Mouse (Mus musculus): ENCODE measurements around the gene Celf5. TPM values are rescaled to one million over a fixed set of nuclear protein-coding genes. Genes with fewer than 3 reads are reported as not detected.

The Celf5 gene
- polyA plus RNA-seq, 1 experiment = 57.3 TPM

DNA sequence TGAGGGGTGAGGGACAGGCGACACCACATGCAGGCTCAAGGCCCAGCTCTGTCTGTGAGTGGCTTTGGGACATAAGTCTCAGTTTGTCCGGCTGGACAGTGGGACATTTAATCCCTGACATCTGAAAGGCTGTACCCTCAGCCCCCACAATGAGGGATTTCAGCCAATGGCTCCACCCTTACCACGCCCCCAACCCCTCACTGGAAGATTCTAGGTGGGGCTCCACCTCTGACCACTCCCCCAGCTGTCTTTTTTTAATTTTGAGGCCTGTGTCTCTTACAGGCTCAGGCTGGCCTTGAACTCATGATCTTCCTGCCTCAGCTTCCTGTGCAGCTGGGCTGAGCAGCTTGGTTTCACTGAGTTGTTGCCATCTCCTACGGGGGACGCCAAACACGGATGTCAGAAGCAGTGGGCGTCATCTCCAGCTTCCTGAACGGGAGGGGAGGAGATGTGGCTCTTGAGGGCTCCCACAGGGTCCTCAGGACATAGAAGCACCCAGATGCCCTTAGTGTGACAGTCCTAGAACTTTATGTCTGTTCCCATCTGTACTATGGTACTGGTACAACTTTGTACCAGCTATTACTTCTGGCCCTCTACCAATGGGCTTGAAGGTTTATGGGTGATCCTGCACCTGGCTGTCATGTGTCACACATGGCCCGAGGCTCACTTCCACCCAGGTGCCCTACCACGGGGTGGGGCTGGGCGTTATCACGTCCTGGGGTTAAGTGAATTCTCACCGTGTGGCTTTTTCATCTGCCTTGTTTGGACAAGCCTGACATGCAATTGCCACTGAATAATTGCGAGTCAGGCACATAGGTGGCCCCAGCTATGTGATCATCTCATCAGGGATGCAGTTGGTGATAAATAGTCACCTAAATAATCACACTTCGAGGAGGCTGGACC, 47.9 kb downstream of the Celf5 start:
- 30% methylated on average over 15 of the region's 15 CpGs for WGBS
- peak; percentile 33 to 40 for DNase-seq

DNA sequence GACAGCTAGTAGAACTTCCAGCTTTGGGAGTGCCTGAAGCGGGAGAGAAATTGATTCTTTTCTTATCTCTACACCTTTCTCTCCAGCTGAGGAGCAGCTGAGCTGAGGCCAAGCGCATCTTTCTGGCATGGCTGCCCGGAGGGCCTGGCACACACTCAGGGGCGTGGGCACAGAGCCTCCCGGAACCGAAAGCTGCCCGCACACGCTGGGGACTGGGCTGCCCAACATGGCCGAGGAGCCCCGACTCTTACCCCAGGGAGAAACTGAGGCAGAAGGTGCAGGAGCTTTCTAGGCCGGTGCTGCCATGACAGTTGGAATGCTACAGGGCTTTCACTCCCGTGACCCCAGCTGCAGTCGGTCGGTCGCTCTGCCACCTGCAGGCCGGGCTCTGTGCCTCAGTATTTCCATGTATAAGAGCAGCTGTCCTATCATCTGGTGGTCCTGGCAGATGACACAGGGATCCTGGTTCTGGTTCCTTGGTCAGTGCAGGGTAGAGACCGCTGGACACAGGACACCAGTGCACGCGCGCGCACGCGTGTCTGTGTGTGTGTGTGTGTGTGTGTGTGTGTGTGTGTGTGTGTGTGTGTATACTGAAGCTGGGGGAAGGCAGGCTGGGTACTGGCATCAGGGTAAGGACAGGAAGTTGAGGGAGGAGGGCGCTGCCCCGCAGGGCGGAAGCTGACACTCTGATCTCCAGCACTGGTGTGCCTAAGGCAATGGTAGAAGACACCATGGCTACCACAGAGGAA, 48.8 kb downstream of the Celf5 start:
- 18% methylated on average over 26 of the region's 26 CpGs for WGBS
- peak overlapping the region; percentile 8; the same call in 1 of the 2 replicates for H3K27ac ChIP-seq (ENCODE audit: insufficient read depth, low read length)

More for the DNA sequence above, 47.9 kb downstream of the Celf5 start:
- TF ChIP-seq POLR2A (IDR thresholded peaks at IDR 0.05; ENCODE audit: borderline replicate concordance, insufficient read depth, low read length) (no peak), CTCF (IDR thresholded peaks at IDR 0.05; ENCODE audit: borderline replicate concordance, insufficient read depth, low read depth, low read length) (no peak)
- H3K27me3 ChIP-seq (ENCODE audit: control insufficient read depth, insufficient read depth, low read length) = no peaks in the 10 kb centered on the region
- peak overlapping the region; percentile 54 for H3K27ac ChIP-seq (ENCODE audit: insufficient read depth, low read length)
- peaks cover 41% of the 10 kb centered on the region for H3K4me1 ChIP-seq (ENCODE audit: control insufficient read depth, insufficient read depth, low read length)
- H3K4me3 ChIP-seq (replicated peaks; ENCODE audit: insufficient read depth, low read depth, low read length) = no peak overlapping the region

DNA sequence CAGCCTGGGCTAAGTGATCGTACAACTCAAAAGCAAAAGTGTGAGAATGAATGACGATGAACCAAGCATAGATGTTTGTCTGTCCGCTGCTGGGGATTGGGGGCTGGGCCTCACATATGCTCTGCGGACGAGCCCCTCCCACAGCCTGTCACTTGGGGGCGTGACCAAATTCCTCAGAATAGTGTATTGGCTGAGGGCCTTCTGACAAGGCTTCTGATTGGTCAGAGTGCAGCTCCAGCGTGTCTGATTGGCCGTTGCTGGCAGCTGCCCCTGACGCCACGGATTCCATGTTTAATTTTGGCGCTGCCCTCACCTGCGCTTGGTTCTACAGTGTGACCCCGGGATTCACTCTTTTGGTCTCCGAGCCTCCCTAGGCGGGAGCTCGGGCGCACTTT, 49.6 kb downstream of the Celf5 start:
- Histone ChIP-seq H3K27ac (ENCODE audit: insufficient read depth, low read length) (peak overlapping the region; percentile 74), H3K27me3 (ENCODE audit: control insufficient read depth, insufficient read depth, low read length) (no peaks in the 10 kb centered on the region), H3K4me3 (replicated peaks; ENCODE audit: insufficient read depth, low read depth, low read length) (peak overlapping the region; percentile 53), H3K4me1 (ENCODE audit: control insufficient read depth, insufficient read depth, low read length) (peaks cover 52% of the 10 kb centered on the region)
- under 1% methylated on average over 17 of the region's 17 CpGs for WGBS
- DNase-seq = peak; percentile 93 to 98
- TF ChIP-seq POLR2A (IDR thresholded peaks at IDR 0.05; ENCODE audit: borderline replicate concordance, insufficient read depth, low read length) (peak; percentile 32; the same call in 1 of the 2 replicates), CTCF (IDR thresholded peaks at IDR 0.05; ENCODE audit: borderline replicate concordance, insufficient read depth, low read depth, low read length) (no peak)

More for the DNA sequence above, 48.8 kb downstream of the Celf5 start:
- TF ChIP-seq POLR2A (IDR thresholded peaks at IDR 0.05; ENCODE audit: borderline replicate concordance, insufficient read depth, low read length) = no peak
- TF ChIP-seq CTCF (IDR thresholded peaks at IDR 0.05; ENCODE audit: borderline replicate concordance, insufficient read depth, low read depth, low read length) = no peak
- peak; percentile 52 to 56 for DNase-seq
- Histone ChIP-seq H3K4me3 (replicated peaks; ENCODE audit: insufficient read depth, low read depth, low read length) (peak overlapping the region; percentile 3), H3K4me1 (ENCODE audit: control insufficient read depth, insufficient read depth, low read length) (peaks cover 45% of the 10 kb centered on the region), H3K27me3 (ENCODE audit: control insufficient read depth, insufficient read depth, low read length) (no peaks in the 10 kb centered on the region)

DNA sequence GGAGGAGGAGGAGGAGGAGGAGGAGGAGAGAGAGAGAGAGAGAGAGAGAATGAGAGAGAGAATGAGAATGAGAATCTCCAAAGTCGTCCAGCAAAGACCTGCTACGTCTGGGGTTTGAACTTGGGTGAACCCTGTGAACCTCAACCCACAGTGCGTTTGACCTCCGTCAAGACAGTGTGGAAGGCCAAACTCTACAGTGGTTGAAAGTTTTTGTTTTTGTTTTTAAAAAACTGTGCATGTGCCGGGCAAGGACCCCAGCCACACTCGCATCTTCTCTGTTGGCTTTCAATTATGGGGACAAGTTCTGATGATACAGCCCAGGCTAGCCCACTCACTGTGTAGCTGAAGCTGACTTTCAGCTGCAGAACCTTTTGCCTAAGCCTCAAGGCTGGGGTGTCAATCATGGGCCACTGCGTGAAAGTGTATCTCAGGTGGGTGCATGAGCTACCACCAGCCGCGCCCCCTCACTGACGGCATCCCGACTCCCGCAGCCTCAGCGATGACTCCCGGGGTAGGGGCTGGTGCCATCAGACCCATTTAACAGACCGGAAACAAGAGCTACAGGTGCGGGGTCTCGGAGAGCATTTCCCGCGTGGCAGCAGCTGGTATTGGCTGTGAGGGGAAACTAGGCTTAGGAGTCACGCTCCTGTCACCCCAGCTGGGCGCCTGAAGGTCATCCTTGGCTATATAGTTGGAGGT, 50.2 kb downstream of the Celf5 start:
- Histone ChIP-seq H3K27ac (ENCODE audit: insufficient read depth, low read length) (peak overlapping the region; percentile 16; the same call in 1 of the 2 replicates), H3K27me3 (ENCODE audit: control insufficient read depth, insufficient read depth, low read length) (no peaks in the 10 kb centered on the region), H3K4me3 (replicated peaks; ENCODE audit: insufficient read depth, low read depth, low read length) (peak overlapping the region; percentile 53), H3K4me1 (ENCODE audit: control insufficient read depth, insufficient read depth, low read length) (peaks cover 55% of the 10 kb centered on the region)
- WGBS = 42% methylated on average over 21 of the region's 21 CpGs
- DNase-seq = no peak
- TF ChIP-seq POLR2A (IDR thresholded peaks at IDR 0.05; ENCODE audit: borderline replicate concordance, insufficient read depth, low read length) = no peak
- no peak for TF ChIP-seq CTCF (IDR thresholded peaks at IDR 0.05; ENCODE audit: borderline replicate concordance, insufficient read depth, low read depth, low read length)

DNA sequence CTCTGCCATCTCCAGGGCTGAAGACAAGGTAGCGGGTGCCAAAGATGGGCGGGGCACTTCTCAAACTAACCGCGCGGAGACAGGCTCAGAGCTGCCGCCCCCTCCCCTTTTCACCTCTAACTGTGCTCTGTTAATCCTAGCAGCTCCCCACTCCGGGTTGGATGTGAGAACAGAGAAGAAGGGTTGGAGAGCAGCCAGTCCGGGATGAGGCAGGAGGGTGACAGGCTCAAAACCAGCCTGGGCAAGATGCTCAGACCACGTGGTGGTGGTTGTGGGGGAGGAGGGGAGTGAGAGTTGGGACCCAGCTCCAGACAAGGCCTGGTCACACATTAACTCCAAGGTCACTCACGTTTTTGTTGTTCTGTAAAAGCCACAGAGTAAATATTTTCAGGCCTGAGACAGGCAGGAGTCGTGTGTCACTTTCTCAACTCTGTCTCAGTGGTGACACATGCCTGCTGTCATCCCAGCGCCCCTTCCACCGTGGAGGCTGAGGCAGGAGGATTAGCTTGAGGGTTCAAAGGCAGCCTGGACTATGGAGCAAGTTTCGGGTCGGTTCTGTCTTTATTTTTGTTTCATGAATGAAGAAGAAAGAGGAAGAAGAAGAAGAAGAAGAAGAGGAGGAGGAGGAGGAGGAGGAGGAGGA, 50.9 kb downstream of the Celf5 start:
- peak overlapping the region; percentile 83 for H3K4me3 ChIP-seq (replicated peaks; ENCODE audit: insufficient read depth, low read depth, low read length)
- 17% methylated on average over 15 of the region's 15 CpGs for WGBS
- no peaks in the 10 kb centered on the region for H3K27me3 ChIP-seq (ENCODE audit: control insufficient read depth, insufficient read depth, low read length)
- H3K27ac ChIP-seq (ENCODE audit: insufficient read depth, low read length) = peak overlapping the region; percentile 72
- DNase-seq = peak in 1 of 2 experiments; percentile 70
- H3K4me1 ChIP-seq (ENCODE audit: control insufficient read depth, insufficient read depth, low read length) = peaks cover 57% of the 10 kb centered on the region
- no peak for TF ChIP-seq POLR2A (IDR thresholded peaks at IDR 0.05; ENCODE audit: borderline replicate concordance, insufficient read depth, low read length)
- no peak for TF ChIP-seq CTCF (IDR thresholded peaks at IDR 0.05; ENCODE audit: borderline replicate concordance, insufficient read depth, low read depth, low read length)

DNA sequence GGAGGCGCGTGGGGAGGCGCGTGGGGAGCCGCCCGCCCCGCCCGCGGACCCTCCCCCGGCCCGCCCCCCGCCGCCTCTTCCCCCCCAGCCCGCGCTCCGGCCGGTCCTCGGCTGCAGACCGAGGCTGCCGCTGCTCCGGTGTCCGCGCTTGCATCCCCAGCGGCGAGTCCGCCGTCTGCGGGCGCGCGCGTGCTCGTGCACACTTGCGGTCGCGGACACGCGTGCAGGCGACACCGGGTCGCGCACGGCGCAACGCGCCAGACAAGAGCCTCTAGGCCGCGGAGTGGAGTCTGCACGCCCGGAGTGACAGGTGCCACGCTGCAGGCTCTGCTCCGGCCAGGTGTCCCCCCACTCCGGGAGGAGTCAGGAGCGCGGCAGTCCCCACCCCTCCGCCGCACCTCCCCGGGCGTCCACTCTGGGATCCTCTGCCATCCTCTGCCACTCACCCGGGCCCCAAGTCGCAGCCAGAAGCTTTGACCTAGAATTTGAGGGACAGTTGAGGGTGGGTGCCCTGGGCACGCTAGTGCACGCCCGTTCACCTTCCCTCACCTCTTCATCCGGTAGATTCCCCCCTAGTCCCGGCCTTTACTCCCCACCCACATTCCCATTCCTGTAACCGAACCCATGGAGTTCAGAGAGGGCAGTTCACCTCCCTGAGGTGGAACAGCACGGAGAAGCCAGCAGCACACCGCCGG, 51.5 kb downstream of the Celf5 start:
- peak; percentile 89 to 90 for DNase-seq
- TF ChIP-seq POLR2A (IDR thresholded peaks at IDR 0.05; ENCODE audit: borderline replicate concordance, insufficient read depth, low read length) (peak; percentile 72), CTCF (IDR thresholded peaks at IDR 0.05; ENCODE audit: borderline replicate concordance, insufficient read depth, low read depth, low read length) (no peak)
- under 1% methylated on average over 67 of the region's 70 CpGs for WGBS
- H3K27ac ChIP-seq (ENCODE audit: insufficient read depth, low read length) = peak overlapping the region; percentile 91
- H3K27me3 ChIP-seq (ENCODE audit: control insufficient read depth, insufficient read depth, low read length) = no peaks in the 10 kb centered on the region
- H3K4me1 ChIP-seq (ENCODE audit: control insufficient read depth, insufficient read depth, low read length) = peaks cover 56% of the 10 kb centered on the region
- peak overlapping the region; percentile 83 for H3K4me3 ChIP-seq (replicated peaks; ENCODE audit: insufficient read depth, low read depth, low read length)

All from cerebellum, adult 2 months (tissue).